Mouse (Mus musculus) ES-E14 (cell line): ENCODE results near the gene Lrrn2. TPM values are rescaled to one million over a fixed set of nuclear protein-coding genes. Genes with fewer than 3 reads are reported as not detected.
A peak's percentile ranks its signal among the peaks of the same experiment; 100 is the strongest.

Experiments used
- DNase-seq: peaks from one replicate; pipeline ENCODE4 v3.0.0-alpha.2; 2013; ENCODE audit warnings: low read depth, low spot score
- H3K27ac ChIP-seq: 2 replicates; pipeline ENCODE4 v1.5.1; 2012; ENCODE audit warnings: low read depth, mild to moderate bottlenecking, low read length, moderate library complexity, mixed read lengths; ENCODE audit not compliant: poor library complexity, insufficient read depth, severe bottlenecking
- H3K36me3 ChIP-seq: 2 replicates; pipeline ENCODE4 v1.6.1; 2012; ENCODE audit warnings: mild to moderate bottlenecking, low read length, moderate library complexity, mixed read lengths; ENCODE audit not compliant: control insufficient read depth, poor library complexity, insufficient read depth, severe bottlenecking
- H3K4me1 ChIP-seq, 2 experiments: fragments of 150-350 bp in 1 of 2; sonication (generic) in 1 of 2; 2 replicates each; pipeline ENCODE4 v1.6.1; 2012; ENCODE audit warnings: low read length in 2 of 2, mild to moderate bottlenecking in 1 of 2, mixed read lengths in 1 of 2; ENCODE audit not compliant: control insufficient read depth in 2 of 2, insufficient read depth in 2 of 2, poor library complexity in 1 of 2
- H3K4me3 ChIP-seq, 2 experiments: fragments of 150-350 bp in 1 of 2; sonication (generic) in 1 of 2; 2 replicates each; pipeline ENCODE4 v1.5.1; 2012; ENCODE audit warnings: low read length in 2 of 2, low read depth in 1 of 2, mild to moderate bottlenecking in 1 of 2, mixed read lengths in 1 of 2; ENCODE audit not compliant: insufficient read depth in 1 of 2, poor library complexity in 1 of 2, severe bottlenecking in 1 of 2
- H3K9ac ChIP-seq: 2 replicates; pipeline ENCODE4 v1.6.1; 2012; ENCODE audit warnings: low read depth, mild to moderate bottlenecking, low read length, mixed read lengths; ENCODE audit not compliant: poor library complexity, insufficient read depth, severe bottlenecking
- H3K9me3 ChIP-seq: fragments of 150-350 bp; sonication (generic); 2 replicates; pipeline ENCODE4 v1.6.1; 2012; ENCODE audit warnings: low read depth, mild to moderate bottlenecking, low read length; ENCODE audit not compliant: control insufficient read depth, insufficient read depth
- CHD2 ChIP-seq: IDR thresholded peaks from 2 replicates; pipeline ENCODE4 v1.6.1; 2014; ENCODE audit warnings: mild to moderate bottlenecking, low read depth, low read length, inconsistent platforms
- HCFC1 ChIP-seq: IDR thresholded peaks from 2 replicates; pipeline ENCODE4 v1.6.1; 2012; ENCODE audit warnings: low read length, inconsistent platforms, borderline replicate concordance; ENCODE audit not compliant: insufficient read depth
- MAFK ChIP-seq: IDR thresholded peaks from 2 replicates; pipeline ENCODE4 v1.6.1; 2014; ENCODE audit warnings: mild to moderate bottlenecking, low read depth, low read length, inconsistent platforms; ENCODE audit not compliant: insufficient read depth
- ZC3H11A ChIP-seq: IDR thresholded peaks from 2 replicates; pipeline ENCODE4 v1.6.1; 2012; ENCODE audit warnings: low read depth, mild to moderate bottlenecking, inconsistent platforms, low read length, borderline replicate concordance
- ZNF384 ChIP-seq: IDR thresholded peaks from 2 replicates; pipeline ENCODE4 v1.6.1; 2012; ENCODE audit warnings: low read depth, low read length, inconsistent platforms
- in situ Hi-C, 2 experiments: fragments of 600-800 bp; cut with MboI; formaldehyde crosslinking; loops; one replicate each; pipeline ENCODE4 v1.15.1; 2025; ENCODE audit warnings: low sequenced_read_pairs in 2 of 2, inconsistent platforms in 1 of 2; ENCODE audit not compliant: unreplicated experiment in 2 of 2
- total RNA-seq: library from RNA; depleted of rRNA; stranded (reverse); fragments of 300-350 nt; gene quantifications from 2 replicates; pipeline ENCODE4 v1.2.3, GENCODE M21; 2012

Lrrn2 gene
- total RNA-seq, 1 experiment, result 3.0 TPM

GRCm38 (mm10) chr1:132937296-132938030, 57.4 kb downstream of the Lrrn2 start:
- Histone ChIP-seq H3K36me3 (no peaks in the 10 kb centered on the region), H3K4me1 (peaks cover 0 to 4% of the 10 kb centered on the region in 2 experiments; a peak in 1 of 4 replicates), H3K4me3 (peak overlapping the region; percentile 13 to 17; a peak in 1 of 4 replicates), H3K9me3 (no peaks in the 10 kb centered on the region), H3K9ac (no peak overlapping the region), H3K27ac (no peak overlapping the region)
- no peak for DNase-seq
- TF ChIP-seq CHD2 (no peak), HCFC1 (no peak), ZC3H11A (no peak), MAFK (no peak), ZNF384 (no peak)
- in situ Hi-C loops, result no loop called here

- H3K27ac ChIP-seq, result no peak overlapping the region
- TF ChIP-seq MAFK, result no peak
- H3K9me3 ChIP-seq, result no peaks in the 10 kb centered on the region
- in situ Hi-C loops, result no loop called here
- peaks cover 0 to 4% of the 10 kb centered on the region in 2 experiments; a peak in 1 of 4 replicates for H3K4me1 ChIP-seq
- DNase-seq, result no peak
- H3K36me3 ChIP-seq, result no peaks in the 10 kb centered on the region
- H3K4me3 ChIP-seq, result no peak overlapping the region
- H3K9ac ChIP-seq, result no peak overlapping the region
These were observed 58.9 kb downstream of the Lrrn2 start for GRCm38 (mm10) chr1:132938975-132939374.

GRCm38 (mm10) chr1:132945826-132946225, 65.8 kb downstream of the Lrrn2 start:
- H3K9me3 ChIP-seq, result no peaks in the 10 kb centered on the region
- no peak for DNase-seq

GRCm38 (mm10) chr1:132947811-132948210, 67.7 kb downstream of the Lrrn2 start:
- Histone ChIP-seq H3K36me3 (no peaks in the 10 kb centered on the region), H3K27ac (no peak overlapping the region), H3K4me3 (no peak overlapping the region; a peak in 1 of 4 replicates), H3K9me3 (no peaks in the 10 kb centered on the region), H3K9ac (no peak overlapping the region), H3K4me1 (peaks cover 0 to 5% of the 10 kb centered on the region in 2 experiments; a peak in 1 of 4 replicates)
- no peak for TF ChIP-seq MAFK
- TF ChIP-seq ZNF384, result no peak
- no peak for TF ChIP-seq HCFC1
- no peak for TF ChIP-seq ZC3H11A
- no peak for TF ChIP-seq CHD2
- in situ Hi-C loops, result no loop called here
- DNase-seq, result no peak

More at GRCm38 (mm10) chr1:132945826-132946225, 65.8 kb downstream of the Lrrn2 start:
- peaks cover 0 to 5% of the 10 kb centered on the region in 2 experiments; a peak in 1 of 4 replicates for H3K4me1 ChIP-seq
- no peaks in the 10 kb centered on the region for H3K36me3 ChIP-seq
- TF ChIP-seq CHD2, result no peak
- TF ChIP-seq HCFC1, result no peak
- TF ChIP-seq ZNF384, result no peak
- no peak for TF ChIP-seq MAFK
- TF ChIP-seq ZC3H11A, result no peak
- no peak overlapping the region for H3K27ac ChIP-seq
- H3K9ac ChIP-seq, result no peak overlapping the region
- in situ Hi-C loops, result no loop called here
- no peak overlapping the region for H3K4me3 ChIP-seq
